Mouse (Mus musculus): ENCODE results near the gene Gm27021. TPM values are rescaled to one million over a fixed set of nuclear protein-coding genes. Genes with fewer than 3 reads are reported as not detected.

Gm27021 gene
- polyA plus RNA-seq, 1 experiment from 2014 or later = 2.5 TPM

- peak overlapping the region; percentile 72 for H3K4me3 ChIP-seq (ENCODE audit: low read length)
- WGBS = 67% methylated on average over 3 of the region's 3 CpGs
- H3K9ac ChIP-seq (ENCODE audit: low read length) = peak overlapping the region; percentile 93; the same call in 1 of the 2 replicates
These were observed 2.0 kb downstream of the Gm27021 start for GRCm38 (mm10) chr8:120665726-120666455.

GRCm38 (mm10) chr8:120664566-120664965, 3.3 kb downstream of the Gm27021 start:
- ATAC-seq (ENCODE audit: low read depth) = no peak
- Histone ChIP-seq H3K27ac (ENCODE audit: low read length) (no peak overlapping the region), H3K27me3 (ENCODE audit: control insufficient read depth, insufficient read depth, low read depth, low read length) (no peaks in the 10 kb centered on the region), H3K4me2 (ENCODE audit: low read depth, low read length) (no peak overlapping the region), H3K36me3 (ENCODE audit: control insufficient read depth, insufficient read depth, low read length) (no peaks in the 10 kb centered on the region), H3K4me3 (ENCODE audit: low read length) (no peak overlapping the region), H3K9me3 (ENCODE audit: control insufficient read depth, low read length) (no peaks in the 10 kb centered on the region), H3K9ac (ENCODE audit: low read length) (peak overlapping the region; percentile 24; the same call in 1 of the 2 replicates), H3K4me1 (replicated peaks; ENCODE audit: control insufficient read depth, insufficient read depth, low read length) (peaks cover 35% of the 10 kb centered on the region)
- 74% methylated on average over 6 of the region's 6 CpGs for WGBS

More at GRCm38 (mm10) chr8:120665726-120666455, 2.0 kb downstream of the Gm27021 start:
- Histone ChIP-seq H3K36me3 (ENCODE audit: control insufficient read depth, insufficient read depth, low read length) (peaks cover 7% of the 10 kb centered on the region; the same call in 1 of the 2 replicates), H3K27ac (ENCODE audit: low read length) (peak overlapping the region; percentile 59; the same call in 1 of the 2 replicates), H3K27me3 (ENCODE audit: control insufficient read depth, insufficient read depth, low read depth, low read length) (no peaks in the 10 kb centered on the region), H3K4me1 (replicated peaks; ENCODE audit: control insufficient read depth, insufficient read depth, low read length) (peaks cover 35% of the 10 kb centered on the region), H3K4me2 (ENCODE audit: low read depth, low read length) (peak overlapping the region; percentile 96), H3K9me3 (ENCODE audit: control insufficient read depth, low read length) (no peaks in the 10 kb centered on the region)
- ATAC-seq (ENCODE audit: low read depth) = no peak

- Histone ChIP-seq H3K36me3 (ENCODE audit: control insufficient read depth, insufficient read depth, low read length) (peaks cover 42% of the 10 kb centered on the region), H3K9ac (ENCODE audit: low read length) (no peak overlapping the region), H3K27ac (ENCODE audit: low read length) (no peak overlapping the region), H3K27me3 (ENCODE audit: control insufficient read depth, insufficient read depth, low read depth, low read length) (no peaks in the 10 kb centered on the region), H3K4me2 (ENCODE audit: low read depth, low read length) (no peak overlapping the region), H3K4me1 (replicated peaks; ENCODE audit: control insufficient read depth, insufficient read depth, low read length) (no peaks in the 10 kb centered on the region), H3K4me3 (ENCODE audit: low read length) (no peak overlapping the region), H3K9me3 (ENCODE audit: control insufficient read depth, low read length) (no peaks in the 10 kb centered on the region)
- no peak for ATAC-seq (ENCODE audit: low read depth)
- WGBS = 82% methylated on average over 8 of the region's 8 CpGs
These were observed 10.5 kb downstream of the Gm27021 start for GRCm38 (mm10) chr8:120657415-120657814.

GRCm38 (mm10) chr8:120656322-120657052, 11.4 kb downstream of the Gm27021 start:
- ATAC-seq (ENCODE audit: low read depth) = no peak
- no peak overlapping the region for H3K9ac ChIP-seq (ENCODE audit: low read length)
- no peak overlapping the region for H3K27ac ChIP-seq (ENCODE audit: low read length)
- no peaks in the 10 kb centered on the region for H3K9me3 ChIP-seq (ENCODE audit: control insufficient read depth, low read length)
- no peaks in the 10 kb centered on the region for H3K4me1 ChIP-seq (replicated peaks; ENCODE audit: control insufficient read depth, insufficient read depth, low read length)
- WGBS = 93% methylated on average over 7 of the region's 7 CpGs
- no peaks in the 10 kb centered on the region for H3K27me3 ChIP-seq (ENCODE audit: control insufficient read depth, insufficient read depth, low read depth, low read length)
- no peak overlapping the region for H3K4me2 ChIP-seq (ENCODE audit: low read depth, low read length)
- H3K4me3 ChIP-seq (ENCODE audit: low read length) = no peak overlapping the region
- H3K36me3 ChIP-seq (ENCODE audit: control insufficient read depth, insufficient read depth, low read length) = peaks cover 42% of the 10 kb centered on the region

- WGBS = 61% methylated on average over 7 of the region's 7 CpGs
- Histone ChIP-seq H3K27me3 (ENCODE audit: control insufficient read depth, insufficient read depth, low read depth, low read length) (no peaks in the 10 kb centered on the region), H3K9me3 (ENCODE audit: control insufficient read depth, low read length) (no peaks in the 10 kb centered on the region), H3K4me2 (ENCODE audit: low read depth, low read length) (no peak within 1 kb of the TSS), H3K27ac (ENCODE audit: low read length) (no peak within 1 kb of the TSS), H3K36me3 (ENCODE audit: control insufficient read depth, insufficient read depth, low read length) (no peaks in the 10 kb centered on the region), H3K4me1 (replicated peaks; ENCODE audit: control insufficient read depth, insufficient read depth, low read length) (no peaks in the 10 kb centered on the region), H3K4me3 (ENCODE audit: low read length) (no peak within 1 kb of the TSS), H3K9ac (ENCODE audit: low read length) (no peak within 1 kb of the TSS)
- ATAC-seq (ENCODE audit: low read depth) = no peak
These were observed 20.3 kb downstream of the Gm27021 start, which contains the start of gene 1190005I06Rik for GRCm38 (mm10) chr8:120647532-120647931. 1190005I06Rik (minus strand) TSS chr8:120647632.

GRCm38 (mm10) chr8:120644663-120645062, 23.2 kb downstream of the Gm27021 start:
- ATAC-seq (ENCODE audit: low read depth) = 0 out of 2 replicates have a peak, but pooled peaks have one; percentile 21
- WGBS = 58% methylated on average over 7 of the region's 7 CpGs
- Histone ChIP-seq H3K36me3 (ENCODE audit: control insufficient read depth, insufficient read depth, low read length) (no peaks in the 10 kb centered on the region), H3K4me2 (ENCODE audit: low read depth, low read length) (no peak overlapping the region), H3K27ac (ENCODE audit: low read length) (no peak overlapping the region), H3K9me3 (ENCODE audit: control insufficient read depth, low read length) (no peaks in the 10 kb centered on the region), H3K9ac (ENCODE audit: low read length) (no peak overlapping the region), H3K4me1 (replicated peaks; ENCODE audit: control insufficient read depth, insufficient read depth, low read length) (no peaks in the 10 kb centered on the region; the same call in 1 of the 2 replicates), H3K27me3 (ENCODE audit: control insufficient read depth, insufficient read depth, low read depth, low read length) (no peaks in the 10 kb centered on the region), H3K4me3 (ENCODE audit: low read length) (no peak overlapping the region)

GRCm38 (mm10) chr8:120642031-120642662, 25.7 kb downstream of the Gm27021 start:
- no peak overlapping the region for H3K4me3 ChIP-seq (ENCODE audit: low read length)
- no peaks in the 10 kb centered on the region for H3K27me3 ChIP-seq (ENCODE audit: control insufficient read depth, insufficient read depth, low read depth, low read length)
- 66% methylated on average over 10 of the region's 10 CpGs for WGBS
- H3K4me2 ChIP-seq (ENCODE audit: low read depth, low read length) = no peak overlapping the region
- H3K4me1 ChIP-seq (replicated peaks; ENCODE audit: control insufficient read depth, insufficient read depth, low read length) = no peaks in the 10 kb centered on the region; the same call in 1 of the 2 replicates
- H3K27ac ChIP-seq (ENCODE audit: low read length) = no peak overlapping the region
- no peak overlapping the region for H3K9ac ChIP-seq (ENCODE audit: low read length)
- H3K36me3 ChIP-seq (ENCODE audit: control insufficient read depth, insufficient read depth, low read length) = no peaks in the 10 kb centered on the region
- ATAC-seq (ENCODE audit: low read depth) = no peak
- H3K9me3 ChIP-seq (ENCODE audit: control insufficient read depth, low read length) = no peaks in the 10 kb centered on the region

GRCm38 (mm10) chr8:120641245-120641644, 26.6 kb downstream of the Gm27021 start:
- Histone ChIP-seq H3K27me3 (ENCODE audit: control insufficient read depth, insufficient read depth, low read depth, low read length) (no peaks in the 10 kb centered on the region), H3K9me3 (ENCODE audit: control insufficient read depth, low read length) (no peaks in the 10 kb centered on the region), H3K27ac (ENCODE audit: low read length) (no peak overlapping the region), H3K4me3 (ENCODE audit: low read length) (no peak overlapping the region), H3K36me3 (ENCODE audit: control insufficient read depth, insufficient read depth, low read length) (no peaks in the 10 kb centered on the region), H3K9ac (ENCODE audit: low read length) (no peak overlapping the region), H3K4me2 (ENCODE audit: low read depth, low read length) (no peak overlapping the region), H3K4me1 (replicated peaks; ENCODE audit: control insufficient read depth, insufficient read depth, low read length) (no peaks in the 10 kb centered on the region; the same call in 1 of the 2 replicates)
- no peak for ATAC-seq (ENCODE audit: low read depth)
- WGBS = 19% methylated on average over 8 of the region's 8 CpGs
